Mouse (Mus musculus): ENCODE data around the gene Rgl1.

Gene Rgl1

GRCm38 (mm10) chr1:152613158-152613857 lies 152.8 kb downstream of the Rgl1 start:
- DNase-seq (ENCODE audit: low spot score) = no peak

DNA sequence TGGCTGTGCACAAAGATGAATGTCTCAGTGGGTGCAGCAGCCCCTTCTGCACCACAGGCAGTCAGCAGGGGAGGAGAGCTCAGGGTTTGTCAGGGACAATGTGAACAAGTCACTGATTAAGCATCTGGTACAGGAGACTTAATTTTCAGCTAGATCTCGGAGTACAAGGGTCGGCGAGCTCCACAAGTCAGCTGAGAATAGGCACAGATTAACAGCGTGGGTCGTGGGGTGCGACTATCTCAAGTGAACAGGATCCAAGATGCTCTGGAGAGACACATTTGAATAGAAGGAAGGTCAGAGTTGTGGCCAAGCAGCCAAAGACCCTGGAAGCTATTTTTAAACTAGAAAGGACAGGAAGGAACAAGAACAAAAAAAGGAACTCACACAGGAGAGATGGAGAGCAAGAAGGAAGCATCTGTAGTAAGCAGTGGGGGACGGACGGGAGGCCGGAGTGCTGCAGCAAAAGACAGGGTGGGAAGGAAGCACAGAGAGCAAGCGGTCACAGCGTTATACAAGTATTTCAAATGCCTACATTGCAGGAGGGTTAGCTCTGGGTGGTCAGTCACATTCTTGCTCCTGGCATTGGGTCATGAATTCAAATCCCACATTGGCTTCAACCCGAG lies 153.5 kb downstream of the Rgl1 start:
- no peak for DNase-seq (ENCODE audit: low spot score)

- DNase-seq (ENCODE audit: low spot score) = no peak
Measured at GRCm38 (mm10) chr1:152609547-152609946, 156.6 kb downstream of the Rgl1 start.

GRCm38 (mm10) chr1:152609006-152609405 lies 157.1 kb downstream of the Rgl1 start:
- no peak for DNase-seq (ENCODE audit: low spot score)

DNA sequence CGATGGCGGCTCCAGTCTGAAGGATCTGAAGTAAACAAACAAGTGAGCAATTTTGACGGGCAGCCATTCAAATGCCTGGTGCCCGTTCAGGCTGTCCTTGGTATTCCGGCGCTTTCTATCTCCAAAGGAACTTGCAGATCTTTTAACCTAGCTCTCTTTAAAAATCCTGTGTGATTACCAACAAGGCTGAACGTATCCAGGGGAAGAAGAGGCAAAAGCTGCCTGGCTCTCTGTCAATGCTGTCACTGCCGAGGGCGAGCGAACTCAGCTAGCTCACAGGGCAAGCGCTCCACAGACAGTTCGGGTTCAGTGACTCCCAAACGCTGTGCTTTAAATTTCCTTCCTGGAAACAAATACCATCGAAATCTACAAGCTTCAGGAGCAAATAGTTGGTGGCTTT lies 158.4 kb downstream of the Rgl1 start:
- no peak for DNase-seq (ENCODE audit: low spot score)

DNA sequence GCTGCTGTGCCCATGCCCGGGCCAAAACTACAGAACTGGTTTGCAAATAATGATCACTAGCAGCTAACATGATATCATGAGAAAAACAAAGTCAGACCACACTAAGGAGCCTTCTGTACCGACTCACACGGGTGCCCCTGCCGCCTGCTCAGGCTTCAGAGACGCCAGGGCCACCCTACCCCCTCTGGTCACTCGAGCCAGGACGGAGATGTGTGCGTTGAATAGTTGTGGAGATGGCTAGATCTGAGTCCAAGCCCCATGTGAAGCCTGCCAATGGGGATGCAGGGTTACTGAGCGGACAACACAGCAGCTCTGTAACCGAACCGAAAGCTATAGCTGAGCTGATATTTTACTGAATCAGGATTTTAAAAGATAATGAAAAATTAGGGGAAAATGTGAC lies 159.4 kb downstream of the Rgl1 start:
- DNase-seq (ENCODE audit: low spot score) = no peak

DNA sequence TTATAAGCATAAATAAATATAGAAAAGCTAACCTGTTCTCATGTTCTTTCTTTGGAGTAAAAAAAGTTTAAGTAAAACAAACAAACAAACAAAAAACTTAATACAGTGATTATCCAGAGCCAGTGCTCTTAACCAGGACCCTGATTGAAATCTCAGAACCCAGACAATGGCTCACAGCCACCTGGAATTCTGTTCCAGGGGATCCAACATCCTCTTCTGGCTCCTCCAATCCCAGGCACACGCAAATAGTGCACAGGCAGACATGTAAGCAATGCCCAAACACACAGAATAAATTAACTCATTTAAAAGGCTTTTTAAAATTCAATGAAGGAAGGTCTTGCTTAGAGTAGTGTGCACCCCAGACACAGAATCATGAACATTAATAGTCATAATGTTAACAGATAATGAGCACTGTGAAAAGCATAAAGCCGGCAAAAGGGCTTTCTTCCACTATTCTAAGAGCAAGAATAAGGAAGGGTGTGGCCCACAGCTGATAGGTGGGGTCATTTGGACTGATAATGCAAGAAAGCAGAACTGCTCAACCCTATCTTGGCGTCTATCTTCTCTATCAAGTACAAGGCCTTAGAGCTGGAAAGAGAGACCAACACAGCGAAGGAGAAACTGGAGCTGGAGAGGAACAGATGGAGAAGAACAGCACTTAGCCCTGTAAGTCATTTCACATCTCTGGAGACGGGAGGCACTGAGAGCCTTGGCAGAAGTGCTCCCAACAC lies 160.1 kb downstream of the Rgl1 start:
- no peak for DNase-seq (ENCODE audit: low spot score)

GRCm38 (mm10) chr1:152604147-152604546 lies 162.0 kb downstream of the Rgl1 start:
- no peak for DNase-seq (ENCODE audit: low spot score)

DNA sequence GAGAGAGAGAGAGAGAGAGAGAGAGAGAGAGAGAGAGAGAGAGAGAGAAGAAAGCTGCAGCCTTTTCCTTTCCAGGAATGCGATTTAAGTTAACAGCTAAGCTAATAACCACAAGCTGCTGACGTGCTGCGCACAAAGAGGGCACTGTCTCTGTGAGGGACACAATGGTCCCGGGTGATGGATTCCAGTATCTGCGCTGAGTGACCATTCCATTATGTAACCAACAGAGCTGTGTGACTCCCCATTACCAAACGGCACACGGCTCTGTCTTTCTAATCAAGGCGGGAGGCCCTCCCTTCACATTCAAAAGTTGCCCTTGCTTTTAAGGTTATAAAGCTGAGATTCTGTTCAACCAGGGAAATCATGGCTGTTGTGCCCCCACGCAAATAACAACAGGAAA lies 162.5 kb downstream of the Rgl1 start:
- DNase-seq (ENCODE audit: low spot score) = peak; percentile 38

DNA sequence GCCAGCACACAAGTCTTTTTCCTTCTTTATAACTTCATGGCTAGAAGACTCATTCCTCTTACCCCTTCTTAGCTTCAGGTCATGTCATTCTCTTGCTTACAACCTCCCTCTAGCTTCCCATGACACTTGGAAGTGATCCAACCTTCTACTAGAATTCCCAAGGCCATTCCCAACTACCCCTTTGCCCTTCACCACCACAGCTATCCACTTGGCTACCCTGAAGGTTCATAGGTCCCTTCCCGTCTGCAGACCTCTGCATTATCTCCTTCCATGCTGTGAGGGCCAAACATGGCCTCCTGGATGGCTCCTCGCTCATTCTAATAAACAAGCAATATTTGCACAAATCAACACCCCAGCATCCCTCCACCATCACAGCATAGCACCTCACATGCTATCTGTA lies 165.7 kb downstream of the Rgl1 start:
- DNase-seq (ENCODE audit: low spot score) = no peak

DNA sequence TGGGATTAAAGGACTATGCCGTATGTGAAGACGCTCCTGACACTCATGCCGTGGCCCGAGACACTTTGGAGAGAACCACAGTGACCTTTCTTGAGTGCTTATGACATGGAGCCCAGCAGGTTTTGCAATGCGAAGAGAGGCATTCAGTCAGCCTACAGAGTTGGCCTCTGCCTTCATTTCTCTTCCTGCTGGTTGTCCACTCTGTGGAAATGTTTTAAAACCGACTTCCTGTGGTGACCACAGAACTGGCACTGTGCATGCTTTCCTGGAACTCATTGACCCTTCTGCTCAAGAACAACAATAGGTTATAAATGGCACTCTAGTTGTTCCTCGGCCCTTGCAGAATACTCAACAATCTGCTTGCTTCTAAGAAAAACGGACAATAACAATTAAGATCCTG lies 166.8 kb downstream of the Rgl1 start:
- DNase-seq (ENCODE audit: low spot score) = no peak

DNA sequence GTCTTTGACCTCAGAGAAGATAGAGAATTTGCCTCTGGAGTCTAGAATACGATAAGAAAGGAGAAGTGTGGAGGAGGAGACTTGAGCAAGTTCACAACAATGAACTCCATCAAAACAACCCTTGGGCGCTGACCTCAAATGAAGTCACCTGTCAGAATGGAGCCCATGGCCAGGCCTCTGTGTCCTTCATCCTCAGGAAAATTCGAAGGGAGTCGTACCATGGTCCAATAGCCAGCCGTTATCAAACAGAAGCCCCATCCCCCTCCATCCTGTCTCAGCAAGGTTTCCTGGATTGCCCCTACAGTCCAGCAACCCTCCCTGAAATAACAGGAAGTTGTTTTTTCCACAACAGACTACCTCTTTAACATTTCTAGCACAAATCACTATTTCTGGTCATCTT lies 171.5 kb downstream of the Rgl1 start:
- DNase-seq (ENCODE audit: low spot score) = no peak

GRCm38 (mm10) chr1:152593831-152594549 lies 172.2 kb downstream of the Rgl1 start:
- no peak for DNase-seq (ENCODE audit: low spot score)

DNA sequence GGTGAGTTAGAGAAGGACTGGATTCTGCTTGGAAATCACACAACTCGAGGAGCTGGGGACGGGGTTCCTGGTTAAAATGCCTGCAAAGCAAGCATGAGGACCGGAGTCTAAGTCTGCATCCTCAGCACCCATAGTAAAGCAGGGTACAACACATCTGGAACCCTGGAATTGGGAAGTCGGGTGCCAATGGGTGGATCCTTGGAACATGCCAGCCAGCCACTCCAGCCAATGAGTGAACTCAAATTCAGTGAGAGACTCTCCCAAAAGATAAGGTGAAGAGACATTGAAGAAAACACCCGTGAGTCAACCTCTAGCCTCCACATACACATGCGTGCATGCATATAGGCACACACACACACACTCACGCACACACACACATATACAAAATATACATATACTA lies 172.8 kb downstream of the Rgl1 start:
- no peak for DNase-seq (ENCODE audit: low spot score)

GRCm38 (mm10) chr1:152592609-152593008 lies 173.5 kb downstream of the Rgl1 start:
- no peak for DNase-seq (ENCODE audit: low spot score)

DNA sequence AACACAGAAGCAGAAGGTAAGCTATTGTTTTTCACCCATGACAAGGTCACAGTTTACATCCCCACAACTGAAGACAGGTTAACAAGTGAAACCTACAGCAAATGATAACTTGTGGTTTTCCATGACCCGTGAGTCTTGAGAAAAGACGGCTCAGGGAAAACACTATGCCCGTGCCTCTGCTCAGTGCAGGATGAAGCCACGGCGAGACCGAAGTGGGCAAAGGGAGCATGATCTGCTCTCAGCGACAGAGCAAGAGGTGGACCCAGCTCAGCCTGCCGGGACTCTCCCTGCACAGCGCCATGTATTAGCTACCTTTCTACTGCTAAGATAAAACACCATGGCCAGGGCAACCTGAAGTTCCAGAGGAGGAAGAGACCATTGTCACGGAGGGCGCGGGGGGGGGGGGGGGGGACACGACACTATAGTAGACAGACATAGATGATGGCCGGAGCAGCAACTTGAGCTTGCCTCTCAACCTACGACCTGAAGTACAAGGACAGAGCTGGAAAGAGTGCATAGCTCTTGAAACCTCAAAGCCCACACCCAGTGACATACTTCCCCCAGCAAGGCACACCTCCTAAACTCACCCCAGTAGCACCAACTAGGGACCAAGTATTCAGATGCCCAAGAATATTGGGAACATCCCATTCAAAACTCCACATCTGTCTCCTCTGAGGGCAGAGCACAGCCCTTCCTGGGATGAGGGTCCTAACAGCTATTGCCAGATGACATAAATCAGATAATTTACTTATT lies 174.2 kb downstream of the Rgl1 start:
- DNase-seq (ENCODE audit: low spot score) = no peak

- peak; percentile 52 for DNase-seq (ENCODE audit: low spot score)
Measured at GRCm38 (mm10) chr1:152590321-152590720, 175.8 kb downstream of the Rgl1 start.

DNA sequence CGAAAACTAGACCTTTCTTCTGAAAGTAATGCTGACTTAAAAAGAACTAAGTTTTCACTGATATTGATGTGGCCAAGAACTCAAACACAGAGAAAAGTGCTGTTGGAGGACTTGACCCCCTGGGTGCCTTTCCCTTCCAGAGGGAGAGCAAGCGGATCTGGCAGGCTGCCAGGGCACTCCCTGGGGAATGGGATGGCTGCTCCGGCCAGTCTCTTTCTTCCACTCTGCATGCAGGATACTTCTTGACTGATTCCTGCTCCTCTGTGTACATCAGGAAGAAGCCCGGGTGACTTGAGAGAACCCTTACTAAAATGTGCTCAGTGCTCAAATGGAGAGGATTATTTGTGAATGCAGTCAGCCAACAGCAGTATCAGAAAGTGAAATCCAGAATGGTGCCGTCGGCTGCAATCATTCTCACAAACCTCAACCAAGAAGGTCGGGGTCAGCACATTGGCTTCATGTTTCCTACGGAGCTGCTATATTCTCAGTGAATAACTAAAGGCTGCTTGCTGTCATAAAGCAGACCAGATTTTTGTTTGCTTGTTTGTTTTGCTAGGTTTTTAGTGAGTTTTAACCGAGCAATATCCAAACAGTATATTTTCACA lies 176.7 kb downstream of the Rgl1 start:
- no peak for DNase-seq (ENCODE audit: low spot score)

- DNase-seq (ENCODE audit: low spot score) = no peak
Measured at GRCm38 (mm10) chr1:152587431-152587830, 178.7 kb downstream of the Rgl1 start.

DNA sequence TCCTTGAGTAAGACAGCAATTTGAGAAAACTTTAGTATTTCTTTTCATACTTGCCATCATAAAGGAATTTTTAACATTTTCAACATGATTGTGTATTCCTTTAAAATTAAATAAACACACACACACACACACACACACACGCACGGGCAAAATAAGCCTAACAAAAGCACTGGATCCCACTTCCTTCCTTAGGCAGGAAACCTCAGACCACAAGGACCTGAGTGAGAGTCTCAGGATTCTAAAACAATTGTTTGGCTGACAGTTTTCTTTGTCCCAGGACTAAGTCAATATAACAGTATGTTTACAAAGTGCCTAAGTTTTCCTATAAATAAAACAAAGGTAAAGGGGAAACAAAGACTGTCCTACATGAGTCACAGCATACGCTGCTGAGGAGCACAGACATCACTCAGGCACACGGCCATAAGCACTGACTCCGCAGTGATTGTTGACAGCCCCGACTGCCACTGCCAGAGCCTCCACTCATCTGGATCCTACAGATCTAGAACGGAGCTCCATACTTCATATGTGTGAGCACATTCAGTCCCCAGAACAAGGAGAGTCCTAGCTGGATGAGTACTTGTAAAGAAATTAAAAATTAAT lies 180.7 kb downstream of the Rgl1 start:
- DNase-seq (ENCODE audit: low spot score) = no peak

GRCm38 (mm10) chr1:152584933-152585332 lies 181.2 kb downstream of the Rgl1 start:
- DNase-seq (ENCODE audit: low spot score) = no peak

Measured in embryo, embryonic 10 days (tissue).